Mouse (Mus musculus) heart, embryonic 14.5 days (tissue): Measurements from ENCODE around the gene Gm21775. TPM values are rescaled to one million over a fixed set of nuclear protein-coding genes. Genes with fewer than 3 reads are reported as not detected.
"Not testable (repeated sequence)": the region's sequence is repeated elsewhere in the genome, so short reads cannot be mapped to it uniquely, and the experiment has no call there.

Experiments used
- ATAC-seq: fragments of 200-750 bp; cut with Nextera tagmentation; 2 replicates; pipeline ENCODE4 v1.8.0; 2017; ENCODE audit warnings: low read depth, moderate TSS enrichment; ENCODE audit not compliant: insufficient number of reproducible peaks, insufficient read depth, low FRiP score
- H3K27ac ChIP-seq, 2 experiments: fragments of 200-500 bp in 1 of 2; fragments of 300-500 bp in 1 of 2; sonication (generic) in 1 of 2; replicated peaks in 1 of 2; 2 replicates each; pipeline ENCODE4 v1.5.1; 2012 to 2014; ENCODE audit warnings: low read depth in 2 of 2, low read length in 2 of 2, control low read depth in 1 of 2, mild to moderate bottlenecking in 1 of 2, mixed read lengths in 1 of 2; ENCODE audit not compliant: control insufficient read depth in 1 of 2, insufficient read depth in 1 of 2
- H3K27me3 ChIP-seq: fragments of 300-500 bp; sonication (generic); 2 replicates; pipeline ENCODE4 v1.6.1; 2014; ENCODE audit warnings: mild to moderate bottlenecking, low read length, control low read depth; ENCODE audit not compliant: control insufficient read depth, insufficient read depth
- H3K36me3 ChIP-seq: fragments of 300-500 bp; sonication (generic); 2 replicates; pipeline ENCODE4 v1.6.1; 2014; ENCODE audit warnings: mild to moderate bottlenecking, control low read depth, low read length, mixed read lengths; ENCODE audit not compliant: control insufficient read depth, insufficient read depth
- H3K4me1 ChIP-seq, 2 experiments: fragments of 200-500 bp in 1 of 2; fragments of 300-500 bp in 1 of 2; sonication (generic) in 1 of 2; 2 replicates each; pipeline ENCODE4 v1.6.1; 2012 to 2014; ENCODE audit warnings: low read length in 2 of 2, control low read depth in 1 of 2, mixed read lengths in 1 of 2; ENCODE audit not compliant: control insufficient read depth in 2 of 2, insufficient read depth in 2 of 2
- H3K4me2 ChIP-seq: fragments of 300-500 bp; sonication (generic); 2 replicates; pipeline ENCODE4 v1.6.1; 2014; ENCODE audit warnings: mild to moderate bottlenecking, low read length
- H3K4me3 ChIP-seq, 2 experiments: fragments of 200-500 bp in 1 of 2; fragments of 300-500 bp in 1 of 2; sonication (generic) in 1 of 2; 2 replicates each; pipeline ENCODE4 v1.5.1; 2012 to 2014; ENCODE audit warnings: low read length in 2 of 2, mild to moderate bottlenecking in 2 of 2, control low read depth in 1 of 2, low read depth in 1 of 2, moderate library complexity in 1 of 2; ENCODE audit not compliant: control insufficient read depth in 1 of 2, insufficient read depth in 1 of 2
- H3K9ac ChIP-seq: fragments of 300-500 bp; sonication (generic); 2 replicates; pipeline ENCODE4 v1.6.1; 2014; ENCODE audit warnings: mild to moderate bottlenecking, low read length
- H3K9me3 ChIP-seq: fragments of 300-500 bp; sonication (generic); 2 replicates; pipeline ENCODE4 v1.6.1; 2016; ENCODE audit warnings: low read length, control low read depth; ENCODE audit not compliant: control insufficient read depth
- WGBS: fragments of 180-500 bp; shearing (Covaris S2); extraction: QIAGEN DNeasy Blood & Tissue Kit; methylation state at CpG from one replicate; pipeline ENCODE4 v1.1.7; 2014; 5-methylcytosine and 5-hydroxymethylcytosine counted together
- polyA plus RNA-seq: library from polyadenylated mRNA; unstranded; fragments of >200 nt; fragmentation: Nextera tagmentation; extraction: Ambion mirVana; gene quantifications from 2 replicates; pipeline ENCODE4 v1.2.1, GENCODE M21; 2014

The Gm21775 gene
- not detected in 2 replicates for polyA plus RNA-seq

DNA sequence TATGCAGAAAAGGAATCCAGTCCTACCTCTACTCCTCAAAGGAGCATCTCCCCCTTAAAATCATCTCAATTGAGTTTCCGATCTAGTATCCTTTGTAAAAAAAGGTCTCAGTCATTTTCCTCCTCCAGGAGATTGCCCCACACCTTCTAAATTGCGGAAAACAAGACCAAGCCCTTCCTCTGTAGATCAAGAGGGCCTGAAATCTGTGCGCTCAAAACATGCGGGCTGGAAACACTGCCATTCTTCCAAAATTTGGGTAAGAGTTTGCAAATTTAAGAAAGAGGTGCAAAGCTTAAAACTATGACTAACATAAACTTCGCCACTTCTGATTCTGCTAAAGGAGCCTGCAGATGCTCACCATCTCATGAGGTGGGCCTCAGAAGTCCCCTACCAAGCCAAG is at the start of gene Gm21775:
TSS of gene Gm21775 (plus strand) at position 301 of the 400 bp plus-strand sequence.
- not testable (repeated sequence) for H3K9ac ChIP-seq, ATAC-seq, H3K4me1 ChIP-seq, H3K36me3 ChIP-seq, H3K27ac ChIP-seq, H3K4me3 ChIP-seq, H3K27me3 ChIP-seq, H3K4me2 ChIP-seq, H3K9me3 ChIP-seq
- 43% methylated on average over 1 of the region's 5 CpGs for WGBS

DNA sequence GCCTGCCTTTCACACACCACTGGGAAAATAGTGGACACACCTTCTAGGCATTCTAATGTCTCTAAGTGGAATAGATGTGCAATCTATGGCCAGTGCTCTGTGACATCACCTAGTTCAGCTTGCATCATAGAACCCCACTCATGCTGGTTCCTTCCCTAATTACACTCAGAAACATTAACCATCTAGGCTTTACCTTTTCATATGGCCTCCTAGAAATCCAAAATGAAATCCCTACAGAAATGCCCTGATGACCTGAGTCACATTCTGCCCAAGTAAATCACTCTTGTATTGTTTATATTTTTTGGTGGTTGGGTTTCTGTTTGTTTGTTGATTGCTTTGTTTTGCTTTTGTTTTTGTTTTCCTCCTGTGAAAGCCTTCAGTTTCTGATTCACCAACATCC is 17.3 kb upstream of the Gm21775 start, which contains the start of gene Gm20737:
TSS of gene Gm20737 (minus strand) at position 101 of the 400 bp plus-strand sequence.
- H3K4me1 ChIP-seq, H3K27ac ChIP-seq, H3K9ac ChIP-seq, H3K9me3 ChIP-seq, H3K4me3 ChIP-seq, ATAC-seq, H3K27me3 ChIP-seq, H3K36me3 ChIP-seq, H3K4me2 ChIP-seq: not testable (repeated sequence)

Other genes starting within 250 kb of the Gm21775 start
- gene Gm20834, start 228.9 kb upstream of the Gm21775 start, polyA plus RNA-seq, result not detected in 2 replicates
- not detected in 2 replicates for gene Gm28510, start 140.7 kb upstream of the Gm21775 start, polyA plus RNA-seq
- gene Gm20737, start 17.4 kb upstream of the Gm21775 start, polyA plus RNA-seq, result not detected in 2 replicates
- not detected in 2 replicates for gene Gm21900, start 62.9 kb downstream of the Gm21775 start, polyA plus RNA-seq
- not detected in 2 replicates for gene Gm20777, start 199.0 kb downstream of the Gm21775 start, polyA plus RNA-seq